Comparison of ENCODE assay signal across 13 mouse cellular contexts in genomic region chr9:96399425-96399878, GRCm38 (mm10). TPM values are rescaled to one million over a fixed set of nuclear protein-coding genes. Genes with fewer than 3 reads are reported as not detected.
DNase-seq lines count a peak whose midpoint lies in the region; ATAC-seq lines count a peak whose summit lies in the region.
"Had no signal": no experiment of that assay in that cellular context is flagged by ENCODE, and none has a peak within 500 bp of the region (broad histone marks: within the 10 kb centered on the region; RNA-seq: fewer than 3 reads in every experiment).

No protein-coding gene starts in this region.

- no peaks in the 10 kb centered on the region for H3K36me3 ChIP-seq in heart, embryonic 15.5 days
- H3K36me3 ChIP-seq: intestine, embryonic 15.5 days had no signal

- no peak overlapping the region for H3K4me3 ChIP-seq in heart, embryonic 15.5 days
- H3K4me3 ChIP-seq: intestine, embryonic 15.5 days; myocyte had no signal

- 56% methylated on average over 6 of the region's 6 CpGs for WGBS in heart, embryonic 15.5 days

- no peak for ATAC-seq in heart, embryonic 15.5 days (replicated peaks; ENCODE audit: insufficient number of reproducible peaks, insufficient read depth, low FRiP score, low read depth)
- ATAC-seq in CD4-positive, CD25-positive, alpha-beta regulatory T cell, adult 4 months, result peak; percentile 49
- peak; percentile 90 for ATAC-seq in common myeloid progenitor, adult 5-6 weeks (replicated peaks; ENCODE audit: low read depth, poor library complexity, severe bottlenecking)
- ATAC-seq: intestine, embryonic 15.5 days; Patski had no signal

- H3K27me3 ChIP-seq in heart, embryonic 15.5 days, result no peaks in the 10 kb centered on the region
- H3K27me3 ChIP-seq: intestine, embryonic 15.5 days; Patski had no signal

- no peak for DNase-seq in heart, adult 8-10 months (ENCODE audit: low spot score)
- peak; percentile 83 for DNase-seq in naive thymus-derived CD4-positive, alpha-beta T cell, adult 2 months (ENCODE audit: low read depth)
- DNase-seq in left cerebral cortex, postnatal 25 days (ENCODE audit: low spot score in 2 of 2), result no peak
- DNase-seq in urinary bladder, adult 2 months (ENCODE audit: low spot score), result no peak
- DNase-seq in adrenal gland, adult 2 months, result no peak
- DNase-seq: cerebellum, adult 9-11 months; right cerebral cortex, postnatal 4 days had no signal

- H3K9ac ChIP-seq in heart, embryonic 15.5 days, result no peak overlapping the region
- H3K9ac ChIP-seq: intestine, embryonic 15.5 days had no signal

- H3K4me2 ChIP-seq in heart, embryonic 15.5 days, result no peak overlapping the region
- H3K4me2 ChIP-seq: intestine, embryonic 15.5 days had no signal

- H3K4me1 ChIP-seq in heart, embryonic 15.5 days (replicated peaks), result peaks cover 8% of the 10 kb centered on the region

- no peaks in the 10 kb centered on the region for H3K9me3 ChIP-seq in heart, embryonic 15.5 days (replicated peaks)
- H3K9me3 ChIP-seq: intestine, embryonic 15.5 days had no signal

- peak overlapping the region; percentile 59 for H3K27ac ChIP-seq in heart, embryonic 15.5 days
- H3K27ac ChIP-seq: intestine, embryonic 15.5 days had no signal

- intact Hi-C loops in left cerebral cortex, postnatal 25 days (cut with DNase I), result no loop called here

RNA-seq across cellular contexts. Expression of gene Atp1b3, which starts 35.2 kb away (rescaled TPM):
- polyA plus RNA-seq in heart, embryonic 15.5 days (2015; fragmentation: Nextera tagmentation; extraction: Ambion mirVana), result 120 and 130 TPM in 2 replicates
- 10 to 100 TPM; 49.7 to 54.4 (median 53.0) TPM for total RNA-seq in heart, adult 8-10 months (2022)
- 100 to 1,000 TPM; 219 to 284 TPM for polyA plus RNA-seq in CD4-positive, CD25-positive, alpha-beta regulatory T cell, adult 4 months (2017; shearing (Covaris generic))
- total RNA-seq in common myeloid progenitor, adult 5-6 weeks (2017), result 146 and 155 TPM in 2 replicates
- total RNA-seq in left cerebral cortex, postnatal 25 days (2021), result 10 to 100 TPM; 80.7 to 95.5 TPM
- polyA plus RNA-seq in urinary bladder, adult 2 months (2012; rRNA removed), result 120 and 149 TPM in 2 replicates
- 100 to 1,000 TPM; 171 to 203 TPM for total RNA-seq in adrenal gland, adult 2 months (2021)
- polyA plus RNA-seq in adrenal gland, adult 2 months (2012; rRNA removed), result 90.2 and 106 TPM in 2 replicates
